Mouse (Mus musculus) bone marrow macrophage, adult 2 months (primary cell): Measurements from ENCODE around the gene Cpt1c. TPM values are rescaled to one million over a fixed set of nuclear protein-coding genes. Genes with fewer than 3 reads are reported as not detected.

Experiments
- H3K27ac ChIP-seq: 2 replicates; pipeline ENCODE4 v1.5.1; 2012; ENCODE audit warnings: low read depth, low read length; ENCODE audit not compliant: insufficient read depth
- H3K4me1 ChIP-seq: 2 replicates; pipeline ENCODE4 v1.6.1; 2012; ENCODE audit warnings: low read length; ENCODE audit not compliant: control insufficient read depth, insufficient read depth
- H3K4me3 ChIP-seq: 2 replicates; pipeline ENCODE4 v1.5.1; 2012; ENCODE audit warnings: mild to moderate bottlenecking, low read length, moderate library complexity; ENCODE audit not compliant: insufficient read depth
- CTCF ChIP-seq: IDR thresholded peaks from 2 replicates; pipeline ENCODE4 v1.5.1; 2012; ENCODE audit warnings: low read depth, mild to moderate bottlenecking, low read length, moderate library complexity
- POLR2A ChIP-seq: IDR thresholded peaks from 2 replicates; pipeline ENCODE4 v1.6.1; 2012; ENCODE audit warnings: mild to moderate bottlenecking, low read depth, low read length, borderline replicate concordance
- polyA plus RNA-seq: library from polyadenylated mRNA; stranded (reverse); fragments of >200 nt; gene quantifications from 2 replicates; pipeline ENCODE4 v1.2.4, GENCODE M21; 2012; ENCODE audit not compliant: missing spikeins, insufficient read depth, insufficient read length

Gene Cpt1c
- polyA plus RNA-seq, 1 experiment = 0.99 TPM

DNA sequence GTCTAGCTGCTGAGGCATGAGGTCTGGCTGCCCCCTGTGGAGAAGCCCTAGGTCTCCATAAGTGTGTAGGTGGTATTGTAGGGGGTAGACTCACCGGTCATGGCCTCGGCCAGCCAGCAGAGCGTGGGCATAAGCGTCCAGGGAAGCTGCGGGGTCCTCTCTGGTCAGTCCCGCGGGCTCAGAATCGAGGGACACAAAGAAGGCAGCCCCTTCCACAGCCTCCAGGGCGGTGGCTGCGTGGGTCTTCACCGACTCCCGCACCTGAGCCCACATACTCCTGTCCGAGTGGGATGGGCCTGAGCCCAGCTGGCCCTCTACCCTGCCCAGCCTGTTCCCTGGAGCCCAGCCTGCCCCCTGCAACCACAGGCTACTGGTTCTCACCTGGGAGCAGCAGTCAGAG, 9.7 kb downstream of the Cpt1c start:
- Histone ChIP-seq H3K27ac (no peak overlapping the region), H3K4me1 (peaks cover 14% of the 10 kb centered on the region), H3K4me3 (no peak overlapping the region)
- TF ChIP-seq CTCF = no peak
- no peak for TF ChIP-seq POLR2A

DNA sequence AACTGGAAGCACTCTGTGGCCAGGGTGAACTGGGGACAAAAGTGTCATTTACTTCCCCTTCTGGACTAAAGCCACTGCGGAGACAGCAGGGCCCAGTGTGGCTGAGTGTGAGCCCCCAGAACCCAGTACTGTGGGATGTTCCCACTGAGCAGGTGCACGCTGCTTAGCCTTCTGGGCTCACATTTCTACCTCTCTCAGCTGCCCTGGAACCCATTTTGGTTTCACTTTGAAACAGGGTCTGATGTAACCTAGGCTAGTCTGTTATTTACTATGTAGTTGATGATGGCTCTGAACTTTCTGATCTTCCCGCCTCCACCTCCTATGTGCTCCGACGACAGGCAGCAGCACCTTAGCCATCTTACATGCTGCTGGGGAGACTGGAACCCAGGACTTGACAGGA, 11.8 kb downstream of the Cpt1c start:
- no peak for TF ChIP-seq POLR2A
- no peak for TF ChIP-seq CTCF
- peaks cover 16% of the 10 kb centered on the region for H3K4me1 ChIP-seq
- H3K4me3 ChIP-seq = no peak overlapping the region
- no peak overlapping the region for H3K27ac ChIP-seq

DNA sequence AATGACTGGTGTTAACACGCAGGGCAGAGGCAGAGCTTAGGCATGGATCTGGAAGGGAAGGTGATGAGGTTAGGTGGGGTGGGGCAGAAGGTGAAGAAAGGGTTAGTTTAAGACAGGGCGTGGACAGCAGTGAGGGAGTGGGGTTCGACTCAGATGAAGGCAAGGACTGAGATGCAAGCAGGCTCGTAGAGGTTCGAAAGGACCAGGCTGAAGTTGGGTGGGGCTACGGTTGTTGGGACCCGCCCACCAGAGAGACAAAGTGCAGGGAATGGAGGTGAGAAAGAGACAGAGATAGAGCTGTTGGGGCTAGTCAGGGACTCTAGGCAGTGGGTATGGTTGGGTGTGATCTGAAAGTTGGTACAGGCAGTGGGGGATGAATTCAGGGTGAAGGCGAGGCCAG, 12.3 kb downstream of the Cpt1c start:
- Histone ChIP-seq H3K4me1 (peaks cover 16% of the 10 kb centered on the region), H3K4me3 (no peak overlapping the region), H3K27ac (no peak overlapping the region)
- TF ChIP-seq CTCF (no peak), POLR2A (no peak)

DNA sequence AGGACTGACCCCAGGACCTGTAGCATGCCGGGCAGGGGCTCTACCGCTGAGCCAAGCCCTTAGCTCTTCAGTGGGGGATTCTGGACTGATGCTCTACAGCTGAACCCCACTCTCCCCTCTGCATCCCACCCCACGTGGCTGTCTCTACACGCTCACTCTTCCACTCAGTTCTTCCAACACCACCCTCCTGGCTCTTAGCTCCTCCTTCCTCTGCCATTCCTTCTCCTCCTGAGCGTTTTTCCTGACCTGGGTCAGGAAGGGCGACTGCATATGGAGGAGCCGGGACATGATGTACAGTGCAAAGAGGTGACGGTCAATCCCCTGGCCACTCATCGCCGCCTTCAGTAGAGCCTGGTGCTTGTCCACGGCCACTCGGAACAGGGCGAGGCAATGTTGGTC, 14.1 kb downstream of the Cpt1c start:
- H3K4me1 ChIP-seq = peaks cover 16% of the 10 kb centered on the region
- TF ChIP-seq POLR2A = no peak
- no peak for TF ChIP-seq CTCF
- no peak overlapping the region for H3K4me3 ChIP-seq
- no peak overlapping the region for H3K27ac ChIP-seq

DNA sequence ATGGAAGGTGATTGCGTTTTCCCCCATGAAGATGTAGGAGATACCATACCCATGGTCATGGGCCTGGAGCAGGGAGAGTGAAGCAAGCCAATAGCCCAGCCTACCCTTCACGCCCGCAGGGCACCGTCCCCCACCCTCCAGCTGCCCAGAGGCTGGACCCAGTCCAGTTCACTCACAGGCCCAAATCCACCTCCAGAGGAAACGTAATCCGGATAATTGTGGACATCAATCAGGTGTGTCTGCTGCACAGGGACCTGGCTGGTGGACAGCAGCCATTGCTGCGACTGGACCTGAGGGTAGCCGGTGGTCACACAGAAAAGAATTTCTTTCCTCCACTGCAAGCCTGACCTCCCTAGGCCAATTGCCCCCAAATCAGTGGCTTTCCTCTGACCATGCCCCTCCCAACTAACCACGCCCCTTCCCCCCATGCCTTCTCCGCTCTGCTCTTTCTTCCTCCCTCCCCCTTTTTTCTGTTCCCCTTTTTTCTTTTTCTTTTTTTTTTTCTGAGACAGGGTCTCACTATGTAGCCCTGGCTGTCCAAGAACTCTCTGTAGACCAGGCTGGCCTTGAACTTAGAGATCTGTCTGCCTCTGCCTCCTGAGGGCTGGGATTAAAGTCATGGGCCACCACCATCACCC, 14.7 kb downstream of the Cpt1c start:
- Histone ChIP-seq H3K27ac (no peak overlapping the region), H3K4me1 (peaks cover 16% of the 10 kb centered on the region), H3K4me3 (no peak overlapping the region)
- TF ChIP-seq CTCF (no peak), POLR2A (no peak)

DNA sequence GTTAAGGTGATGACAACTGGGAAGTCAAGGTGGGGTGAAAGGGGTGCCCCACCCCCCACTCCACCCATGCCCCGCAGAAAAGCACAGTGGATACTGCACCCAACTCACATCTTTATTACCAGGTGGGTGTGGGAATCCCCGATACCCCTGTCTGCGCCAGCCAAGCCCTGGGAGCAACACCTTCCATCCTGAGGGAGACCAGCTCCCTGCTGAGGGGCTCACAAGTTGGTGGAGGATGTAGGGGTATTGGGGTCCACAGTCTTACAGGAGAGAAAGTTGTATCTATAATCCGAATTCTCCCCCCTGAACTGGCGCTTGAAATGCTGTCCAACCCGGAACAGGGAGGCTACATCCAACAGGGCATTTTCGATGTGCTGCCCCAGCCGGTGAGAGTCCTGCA, 15.4 kb downstream of the Cpt1c start:
- Histone ChIP-seq H3K4me3 (no peak overlapping the region), H3K4me1 (peaks cover 16% of the 10 kb centered on the region), H3K27ac (no peak overlapping the region)
- TF ChIP-seq CTCF (no peak), POLR2A (no peak)

DNA sequence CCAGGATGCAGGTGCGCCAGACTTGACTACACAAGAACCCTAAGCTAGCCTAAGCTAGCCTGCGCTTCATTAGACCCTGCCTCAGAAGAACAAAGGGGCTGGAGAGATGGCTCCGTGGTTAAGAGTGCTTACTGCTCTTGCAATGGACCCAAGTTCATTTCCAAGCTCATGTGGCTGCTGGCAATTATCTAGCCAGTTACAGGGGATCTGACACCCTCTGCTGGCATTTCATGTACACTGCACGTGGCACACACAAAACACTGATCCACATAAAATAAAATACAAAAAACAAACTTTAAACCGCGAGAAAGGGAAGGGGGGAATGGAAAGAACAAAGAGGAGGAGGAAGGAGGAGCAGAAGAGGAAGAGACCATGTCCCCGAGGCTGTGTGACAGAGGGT, 16.4 kb downstream of the Cpt1c start:
- H3K27ac ChIP-seq = no peak overlapping the region
- TF ChIP-seq POLR2A = no peak
- no peak for TF ChIP-seq CTCF
- H3K4me3 ChIP-seq = no peak overlapping the region
- H3K4me1 ChIP-seq = peaks cover 16% of the 10 kb centered on the region

DNA sequence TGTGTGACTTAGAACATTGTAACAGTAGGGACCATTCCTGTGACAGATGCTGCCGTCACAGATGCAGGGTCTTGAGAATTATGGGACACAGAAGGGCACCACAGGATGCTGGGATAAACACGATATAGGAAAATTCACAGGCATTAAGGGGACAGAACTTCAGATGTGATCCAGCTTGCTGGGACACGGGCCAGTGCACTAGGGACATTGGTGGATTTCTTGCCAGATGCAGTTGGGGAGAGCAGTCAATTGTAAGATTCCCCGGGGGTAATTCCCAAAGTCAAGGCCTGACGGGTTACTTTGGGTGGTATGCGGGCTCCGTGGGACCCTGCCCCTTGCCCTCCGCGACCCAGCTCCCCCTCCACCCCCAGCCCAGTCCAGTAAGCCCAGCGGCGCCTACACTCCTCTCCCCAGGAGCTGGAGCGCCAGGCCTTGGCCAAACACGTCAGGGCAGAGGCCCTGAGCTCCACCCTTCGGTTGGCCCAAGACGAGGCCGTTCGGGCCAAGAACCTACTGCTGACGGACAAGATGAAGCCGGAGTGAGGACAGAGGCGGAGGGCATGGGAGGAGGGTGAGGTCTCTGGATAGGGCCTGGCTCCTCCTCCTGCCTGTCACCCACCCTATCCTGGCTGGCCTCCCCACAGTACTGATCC, 17.3 kb downstream of the Cpt1c start:
- Histone ChIP-seq H3K27ac (no peak overlapping the region), H3K4me3 (no peak overlapping the region), H3K4me1 (peaks cover 13% of the 10 kb centered on the region)
- TF ChIP-seq POLR2A (no peak), CTCF (no peak)

DNA sequence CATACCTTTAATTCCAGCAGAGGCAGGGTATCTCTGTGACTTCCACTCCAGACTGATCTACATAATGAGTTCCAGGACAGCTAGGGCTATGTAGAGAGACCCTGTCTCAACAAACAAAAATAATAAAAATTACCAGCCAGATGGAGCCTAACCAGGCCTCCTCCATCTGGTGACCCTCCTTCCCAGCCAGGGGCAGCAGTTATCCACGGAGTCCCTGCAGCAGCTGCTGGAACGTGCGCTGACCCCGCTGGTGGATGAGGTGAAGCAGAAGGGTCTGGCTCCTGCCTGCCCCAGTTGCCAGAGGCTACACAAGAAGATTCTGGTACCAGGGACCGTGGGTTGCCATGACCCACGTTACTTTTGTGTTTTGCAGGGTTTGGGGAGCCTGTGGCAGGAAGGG, 18.4 kb downstream of the Cpt1c start:
- TF ChIP-seq POLR2A (no peak), CTCF (no peak)
- no peak overlapping the region for H3K27ac ChIP-seq
- H3K4me1 ChIP-seq = peaks cover 13% of the 10 kb centered on the region
- no peak overlapping the region for H3K4me3 ChIP-seq

DNA sequence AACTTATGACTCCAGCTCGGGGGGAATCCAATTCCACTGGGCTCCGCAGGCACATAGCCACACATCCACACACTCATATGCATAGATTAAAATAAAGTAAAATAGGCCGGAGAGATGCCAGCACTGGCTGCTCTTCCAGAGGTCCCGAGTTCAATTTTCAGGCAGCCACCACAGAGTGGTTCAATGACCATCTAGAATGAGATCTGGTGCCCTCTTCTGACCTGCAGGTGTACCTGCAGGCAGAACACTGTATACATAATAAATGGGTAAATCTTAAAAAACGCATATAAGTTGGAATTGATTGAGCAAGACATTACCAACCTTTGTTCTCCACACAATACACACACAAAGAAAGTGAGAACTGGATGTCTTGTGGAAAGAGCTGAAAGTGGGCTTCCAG, 19.0 kb downstream of the Cpt1c start:
- H3K4me1 ChIP-seq = peaks cover 10% of the 10 kb centered on the region

More for the DNA sequence above, 19.0 kb downstream of the Cpt1c start:
- TF ChIP-seq POLR2A = no peak
- TF ChIP-seq CTCF = no peak
- Histone ChIP-seq H3K27ac (no peak overlapping the region), H3K4me3 (no peak overlapping the region)
